Mouse (Mus musculus): ENCODE results near the gene Soat1. TPM values are rescaled to one million over a fixed set of nuclear protein-coding genes. Genes with fewer than 3 reads are reported as not detected.

Soat1 gene
- total and polyA plus RNA-seq, 2 experiments from 2014 or later: 16.2 to 35.8 TPM

- no peaks in the 10 kb centered on the region for H3K36me3 ChIP-seq (ENCODE audit: insufficient read depth, low read length)
- H3K27ac ChIP-seq: no peak overlapping the region
- no peak overlapping the region for H3K4me2 ChIP-seq (ENCODE audit: low read depth, low read length)
- no peak overlapping the region for H3K9ac ChIP-seq (replicated peaks; ENCODE audit: low read length)
- H3K4me1 ChIP-seq (ENCODE audit: insufficient read depth, low read length): no peaks in the 10 kb centered on the region
- H3K9me3 ChIP-seq (ENCODE audit: low read length): no peaks in the 10 kb centered on the region
- ATAC-seq: no peak
- WGBS: 77% methylated on average over 5 of the region's 5 CpGs
- no peak overlapping the region for H3K4me3 ChIP-seq (ENCODE audit: low read length)
- TF ChIP-seq CTCF (IDR thresholded peaks at IDR 0.05; ENCODE audit: low read depth): no peak
- no peaks in the 10 kb centered on the region for H3K27me3 ChIP-seq (ENCODE audit: insufficient read depth, low read length)
- DNase-seq (ENCODE audit: low spot score): no peak
Observed at GRCm38 (mm10) chr1:156504945-156505523, 30.9 kb upstream of the Soat1 start.

GRCm38 (mm10) chr1:156496910-156497309 is 22.8 kb upstream of the Soat1 start:
- H3K9ac ChIP-seq (replicated peaks; ENCODE audit: low read length): no peak overlapping the region
- H3K4me2 ChIP-seq (ENCODE audit: low read depth, low read length): no peak overlapping the region
- no peaks in the 10 kb centered on the region for H3K4me1 ChIP-seq (ENCODE audit: insufficient read depth, low read length)
- 84% methylated on average over 5 of the region's 5 CpGs for WGBS
- DNase-seq (ENCODE audit: low spot score): no peak
- no peak for TF ChIP-seq CTCF (IDR thresholded peaks at IDR 0.05; ENCODE audit: low read depth)
- H3K9me3 ChIP-seq (ENCODE audit: low read length): no peaks in the 10 kb centered on the region
- no peaks in the 10 kb centered on the region for H3K27me3 ChIP-seq (ENCODE audit: insufficient read depth, low read length)
- H3K36me3 ChIP-seq (ENCODE audit: insufficient read depth, low read length): no peaks in the 10 kb centered on the region
- no peak for ATAC-seq
- no peak overlapping the region for H3K4me3 ChIP-seq (ENCODE audit: low read length)
- no peak overlapping the region for H3K27ac ChIP-seq

GRCm38 (mm10) chr1:156495025-156495424 is 20.9 kb upstream of the Soat1 start:
- Histone ChIP-seq H3K27ac (no peak overlapping the region), H3K27me3 (ENCODE audit: insufficient read depth, low read length) (no peaks in the 10 kb centered on the region), H3K9me3 (ENCODE audit: low read length) (no peaks in the 10 kb centered on the region), H3K4me2 (ENCODE audit: low read depth, low read length) (no peak overlapping the region), H3K36me3 (ENCODE audit: insufficient read depth, low read length) (no peaks in the 10 kb centered on the region), H3K9ac (replicated peaks; ENCODE audit: low read length) (no peak overlapping the region), H3K4me1 (ENCODE audit: insufficient read depth, low read length) (no peaks in the 10 kb centered on the region), H3K4me3 (ENCODE audit: low read length) (no peak overlapping the region)
- TF ChIP-seq CTCF (IDR thresholded peaks at IDR 0.05; ENCODE audit: low read depth): no peak
- WGBS: 37% methylated on average over 8 of the region's 8 CpGs
- no peak for ATAC-seq
- no peak for DNase-seq (ENCODE audit: low spot score)

GRCm38 (mm10) chr1:156491226-156491796 is 17.2 kb upstream of the Soat1 start:
- no peak overlapping the region for H3K9ac ChIP-seq (replicated peaks; ENCODE audit: low read length)
- H3K4me3 ChIP-seq (ENCODE audit: low read length): no peak overlapping the region
- DNase-seq (ENCODE audit: low spot score) (no peak), ATAC-seq (no peak)
- no peak overlapping the region for H3K27ac ChIP-seq
- no peaks in the 10 kb centered on the region for H3K27me3 ChIP-seq (ENCODE audit: insufficient read depth, low read length)
- H3K36me3 ChIP-seq (ENCODE audit: insufficient read depth, low read length): no peaks in the 10 kb centered on the region
- WGBS: 85% methylated on average over 4 of the region's 4 CpGs
- H3K4me1 ChIP-seq (ENCODE audit: insufficient read depth, low read length): no peaks in the 10 kb centered on the region
- H3K9me3 ChIP-seq (ENCODE audit: low read length): no peaks in the 10 kb centered on the region
- H3K4me2 ChIP-seq (ENCODE audit: low read depth, low read length): no peak overlapping the region
- TF ChIP-seq CTCF (IDR thresholded peaks at IDR 0.05; ENCODE audit: low read depth): no peak

GRCm38 (mm10) chr1:156488031-156488430 is 13.9 kb upstream of the Soat1 start:
- DNase-seq (ENCODE audit: low spot score) (no peak), ATAC-seq (no peak)
- Histone ChIP-seq H3K9ac (replicated peaks; ENCODE audit: low read length) (no peak overlapping the region), H3K9me3 (ENCODE audit: low read length) (no peaks in the 10 kb centered on the region), H3K4me1 (ENCODE audit: insufficient read depth, low read length) (no peaks in the 10 kb centered on the region), H3K27ac (no peak overlapping the region), H3K27me3 (ENCODE audit: insufficient read depth, low read length) (no peaks in the 10 kb centered on the region), H3K4me2 (ENCODE audit: low read depth, low read length) (no peak overlapping the region), H3K4me3 (ENCODE audit: low read length) (no peak overlapping the region), H3K36me3 (ENCODE audit: insufficient read depth, low read length) (no peaks in the 10 kb centered on the region)
- TF ChIP-seq CTCF (IDR thresholded peaks at IDR 0.05; ENCODE audit: low read depth): no peak
- 92% methylated on average over 5 of the region's 5 CpGs for WGBS

- Histone ChIP-seq H3K4me3 (ENCODE audit: low read length) (no peak overlapping the region), H3K36me3 (ENCODE audit: insufficient read depth, low read length) (no peaks in the 10 kb centered on the region), H3K27ac (no peak overlapping the region), H3K27me3 (ENCODE audit: insufficient read depth, low read length) (no peaks in the 10 kb centered on the region), H3K4me2 (ENCODE audit: low read depth, low read length) (no peak overlapping the region), H3K4me1 (ENCODE audit: insufficient read depth, low read length) (no peaks in the 10 kb centered on the region), H3K9ac (replicated peaks; ENCODE audit: low read length) (no peak overlapping the region), H3K9me3 (ENCODE audit: low read length) (no peaks in the 10 kb centered on the region)
- no peak for DNase-seq (ENCODE audit: low spot score)
- no peak for TF ChIP-seq CTCF (IDR thresholded peaks at IDR 0.05; ENCODE audit: low read depth)
- no peak for ATAC-seq
- WGBS: 94% methylated on average over 7 of the region's 7 CpGs
Observed at GRCm38 (mm10) chr1:156487498-156487897, 13.4 kb upstream of the Soat1 start.

- Histone ChIP-seq H3K36me3 (ENCODE audit: insufficient read depth, low read length) (no peaks in the 10 kb centered on the region), H3K27me3 (ENCODE audit: insufficient read depth, low read length) (no peaks in the 10 kb centered on the region), H3K27ac (no peak overlapping the region), H3K4me2 (ENCODE audit: low read depth, low read length) (no peak overlapping the region), H3K4me3 (ENCODE audit: low read length) (no peak overlapping the region), H3K9me3 (ENCODE audit: low read length) (no peaks in the 10 kb centered on the region), H3K4me1 (ENCODE audit: insufficient read depth, low read length) (no peaks in the 10 kb centered on the region), H3K9ac (replicated peaks; ENCODE audit: low read length) (no peak overlapping the region)
- TF ChIP-seq CTCF (IDR thresholded peaks at IDR 0.05; ENCODE audit: low read depth): no peak
- DNase-seq (ENCODE audit: low spot score) (no peak), ATAC-seq (no peak)
- 93% methylated on average over 3 of the region's 3 CpGs for WGBS
Observed at GRCm38 (mm10) chr1:156481826-156482225, 7.7 kb upstream of the Soat1 start.
